12 mouse cellular contexts compared by ENCODE assay signal in the genomic region with DNA sequence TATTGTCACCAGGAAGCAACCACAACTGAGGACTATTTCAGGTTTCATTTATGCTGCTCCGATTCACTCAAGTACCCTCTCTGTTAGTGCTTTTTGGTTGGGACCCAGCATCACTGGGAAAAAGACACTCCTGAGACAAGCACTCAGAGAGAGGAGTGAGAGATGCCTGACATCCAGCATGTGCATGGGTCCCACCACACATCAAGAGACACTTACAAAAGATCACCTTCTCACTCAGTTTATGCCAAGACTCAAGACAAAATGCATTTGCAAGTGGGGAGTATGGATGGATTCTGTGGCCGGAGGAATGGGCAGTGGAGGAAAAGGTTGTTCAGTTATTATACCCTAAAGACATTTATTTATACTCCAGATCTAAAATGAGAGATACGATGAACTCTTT.
DNase-seq lines count a peak whose midpoint lies in the region; ATAC-seq and TF ChIP-seq lines count a peak whose summit lies in the region.
"Had no signal": no experiment of that assay in that cellular context is flagged by ENCODE, and none has a peak within 500 bp of the region (broad histone marks: within the 10 kb centered on the region; RNA-seq: fewer than 3 reads in every experiment).

No protein-coding gene starts in this region.

- H3K4me3 ChIP-seq in kidney, embryonic 14.5 days (ENCODE audit: low read length): no peak overlapping the region
- H3K4me3 ChIP-seq in kidney, adult 2 months (ENCODE audit: insufficient read depth, low read depth, low read length): no peak overlapping the region
- peak overlapping the region; percentile 48 for H3K4me3 ChIP-seq in forebrain, embryonic 10.5 days
- peak overlapping the region; percentile 56 for H3K4me3 ChIP-seq in hindbrain, embryonic 14.5 days (replicated peaks; ENCODE audit: low read length)
- H3K4me3 ChIP-seq in neural tube, embryonic 12.5 days: peak overlapping the region; percentile 52
- no peak overlapping the region for H3K4me3 ChIP-seq in thymus, adult 2 months (ENCODE audit: control insufficient read depth, insufficient read depth, low read length)

- no peak for TF ChIP-seq CTCF in kidney, adult 2 months (conservative IDR thresholded peaks at IDR 0.05; ENCODE audit: insufficient read depth, insufficient read length, low read depth, low read length)
- TF ChIP-seq CTCF in thymus, adult 2 months (IDR thresholded peaks at IDR 0.05; ENCODE audit: borderline replicate concordance, control insufficient read depth, extremely low read depth, insufficient read depth, low read length, poor library complexity): no peak

- no peaks in the 10 kb centered on the region for H3K36me3 ChIP-seq in kidney, embryonic 14.5 days (ENCODE audit: control insufficient read depth, insufficient read depth, low read length)
- H3K36me3 ChIP-seq in kidney, adult 2 months (ENCODE audit: control insufficient read depth, insufficient read depth, low read length): no peaks in the 10 kb centered on the region
- H3K36me3 ChIP-seq in forebrain, embryonic 10.5 days (replicated peaks): no peaks in the 10 kb centered on the region
- H3K36me3 ChIP-seq in hindbrain, embryonic 14.5 days (replicated peaks; ENCODE audit: control insufficient read depth, insufficient read depth): no peaks in the 10 kb centered on the region
- H3K36me3 ChIP-seq in neural tube, embryonic 12.5 days: no peaks in the 10 kb centered on the region
- no peaks in the 10 kb centered on the region for H3K36me3 ChIP-seq in thymus, adult 2 months (ENCODE audit: control insufficient read depth, insufficient read depth, low read length)

- H3K9ac ChIP-seq in kidney, embryonic 14.5 days (ENCODE audit: low read depth, low read length): no peak overlapping the region
- peak overlapping the region; percentile 92 for H3K9ac ChIP-seq in hindbrain, embryonic 14.5 days
- peak overlapping the region; percentile 77 for H3K9ac ChIP-seq in neural tube, embryonic 12.5 days

- H3K4me2 ChIP-seq in kidney, embryonic 14.5 days (replicated peaks; ENCODE audit: low read depth, low read length): peak overlapping the region; percentile 11; the same call in 1 of the 2 replicates
- H3K4me2 ChIP-seq in hindbrain, embryonic 14.5 days (replicated peaks): peak overlapping the region; percentile 60
- H3K4me2 ChIP-seq in neural tube, embryonic 12.5 days (replicated peaks): peak overlapping the region; percentile 59

- no peak for TF ChIP-seq POLR2A in kidney, adult 2 months (IDR thresholded peaks at IDR 0.05; ENCODE audit: low read depth, low read length)
- no peak for TF ChIP-seq POLR2A in thymus, adult 2 months (IDR thresholded peaks at IDR 0.05; ENCODE audit: control insufficient read depth, extremely low read depth, insufficient read depth, low read length, poor library complexity)

- H3K27me3 ChIP-seq in kidney, embryonic 14.5 days (ENCODE audit: control insufficient read depth, insufficient read depth, low read length): no peaks in the 10 kb centered on the region
- 0 out of 2 replicates have a peak, but pooled peaks cover 2% of the 10 kb centered on the region for H3K27me3 ChIP-seq in kidney, adult 2 months (replicated peaks; ENCODE audit: control insufficient read depth, insufficient read depth, low read length)
- no peaks in the 10 kb centered on the region for H3K27me3 ChIP-seq in forebrain, embryonic 10.5 days (ENCODE audit: poor library complexity, severe bottlenecking)
- H3K27me3 ChIP-seq in hindbrain, embryonic 14.5 days (ENCODE audit: control insufficient read depth, insufficient read depth, low read length): no peaks in the 10 kb centered on the region
- H3K27me3 ChIP-seq in neural tube, embryonic 12.5 days (replicated peaks): no peaks in the 10 kb centered on the region
- H3K27me3 ChIP-seq in thymus, adult 2 months (ENCODE audit: control insufficient read depth, insufficient read depth, low read length): no peaks in the 10 kb centered on the region

- no peak for DNase-seq in kidney, adult 2 months
- no peak for DNase-seq in forebrain, embryonic 10.5 days (ENCODE audit: extremely low spot score, low spot score)
- peak; percentile 47 for DNase-seq in hindbrain, embryonic 14.5 days (ENCODE audit: low spot score)
- no peak for DNase-seq in adrenal gland, adult (ENCODE audit: inconsistent age in 2 of 2, low spot score in 1 of 2)
- DNase-seq in thymus, adult 2 months: no peak
- DNase-seq in ovary, postnatal 36 days (ENCODE audit: low spot score): no peak
- DNase-seq: kidney, adult 8-10 months; layer of hippocampus, postnatal 36 days; liver had no signal

- no peak overlapping the region for H3K27ac ChIP-seq in kidney, embryonic 14.5 days (ENCODE audit: low read depth, low read length)
- H3K27ac ChIP-seq in kidney, adult 2 months (ENCODE audit: insufficient read depth, low read depth, low read length): no peak overlapping the region
- H3K27ac ChIP-seq in forebrain, embryonic 10.5 days: peak overlapping the region; percentile 88
- peak overlapping the region; percentile 97 for H3K27ac ChIP-seq in hindbrain, embryonic 14.5 days
- no peak overlapping the region for H3K27ac ChIP-seq in neural tube, embryonic 12.5 days
- H3K27ac ChIP-seq in thymus, adult 2 months (ENCODE audit: control insufficient read depth, insufficient read depth, low read length): no peak overlapping the region

- 63% methylated on average over 3 of the region's 3 CpGs for WGBS in kidney, embryonic 14.5 days
- 55% methylated on average over 3 of the region's 3 CpGs for WGBS in kidney, adult 2 months
- WGBS in forebrain, embryonic 10.5 days: 67% methylated on average over 3 of the region's 3 CpGs
- 22% methylated on average over 3 of the region's 3 CpGs for WGBS in hindbrain, embryonic 14.5 days
- WGBS in neural tube, embryonic 12.5 days: 52% methylated on average over 3 of the region's 3 CpGs
- WGBS in thymus, adult 2 months: 91% methylated on average over 3 of the region's 3 CpGs

- no peak for ATAC-seq in kidney, embryonic 14.5 days (ENCODE audit: low FRiP score, low TSS enrichment)
- no peak for ATAC-seq in hindbrain, embryonic 14.5 days (ENCODE audit: low FRiP score)
- ATAC-seq in neural tube, embryonic 12.5 days (ENCODE audit: low FRiP score, low read depth): no peak
- ATAC-seq: lung, postnatal 0 days had no signal

- no peaks in the 10 kb centered on the region for H3K9me3 ChIP-seq in kidney, embryonic 14.5 days (ENCODE audit: control insufficient read depth, low read length)
- H3K9me3 ChIP-seq in forebrain, embryonic 10.5 days: no peaks in the 10 kb centered on the region
- H3K9me3 ChIP-seq in hindbrain, embryonic 14.5 days (ENCODE audit: control insufficient read depth, low read length): no peaks in the 10 kb centered on the region
- no peaks in the 10 kb centered on the region for H3K9me3 ChIP-seq in neural tube, embryonic 12.5 days

- H3K4me1 ChIP-seq in kidney, embryonic 14.5 days (ENCODE audit: control insufficient read depth, insufficient read depth, low read length): peaks cover 4% of the 10 kb centered on the region; the same call in 1 of the 2 replicates
- no peaks in the 10 kb centered on the region for H3K4me1 ChIP-seq in kidney, adult 2 months (ENCODE audit: control insufficient read depth, insufficient read depth, low read length)
- peaks cover 65% of the 10 kb centered on the region for H3K4me1 ChIP-seq in forebrain, embryonic 10.5 days
- peaks cover 33% of the 10 kb centered on the region for H3K4me1 ChIP-seq in hindbrain, embryonic 14.5 days (replicated peaks; ENCODE audit: control insufficient read depth, insufficient read depth, low read length)
- H3K4me1 ChIP-seq in neural tube, embryonic 12.5 days: no peaks in the 10 kb centered on the region
- no peaks in the 10 kb centered on the region; the same call in 1 of the 2 replicates for H3K4me1 ChIP-seq in thymus, adult 2 months (replicated peaks; ENCODE audit: control insufficient read depth, insufficient read depth, low read length)

Comparison
In these comparisons a context has a peak if more than half of its experiments do, and no peak if none do; other contexts are left out.
1. H3K27ac ChIP-seq: peak in forebrain, embryonic 10.5 days (single experiment) and hindbrain, embryonic 14.5 days (single experiment); none in kidney, embryonic 14.5 days (single experiment), kidney, adult 2 months (single experiment), neural tube, embryonic 12.5 days (single experiment) and thymus, adult 2 months (single experiment).
2. H3K4me3 ChIP-seq: peak in forebrain, embryonic 10.5 days (single experiment), hindbrain, embryonic 14.5 days (single experiment) and neural tube, embryonic 12.5 days (single experiment); none in kidney, embryonic 14.5 days (single experiment), kidney, adult 2 months (single experiment) and thymus, adult 2 months (single experiment).
3. Peak in every context shown above with its lines, with median percentiles within 50 percentile points of each other: H3K4me2 ChIP-seq.